22 mouse cellular contexts compared by ENCODE assay signal in genomic region chrX:78769408-78769807, GRCm38 (mm10). TPM values are rescaled to one million over a fixed set of nuclear protein-coding genes. Genes with fewer than 3 reads are reported as not detected.
"Had no signal": no experiment of that assay in that cellular context is flagged by ENCODE, and none has a peak within 500 bp of the region (broad histone marks: within the 10 kb centered on the region; RNA-seq: fewer than 3 reads in every experiment).

No protein-coding gene starts in this region.

- H3K36me3 ChIP-seq: limb, embryonic 15.5 days; liver, embryonic 12.5 days; neural tube, embryonic 15.5 days had no signal

- H3K4me2 ChIP-seq: limb, embryonic 15.5 days; liver, embryonic 12.5 days; lung, embryonic 14.5 days; neural tube, embryonic 15.5 days had no signal

- H3K4me3 ChIP-seq: limb, embryonic 15.5 days; liver, embryonic 12.5 days; myocyte; neural tube, embryonic 15.5 days had no signal

- H3K9ac ChIP-seq: limb, embryonic 15.5 days; liver, embryonic 12.5 days; lung, embryonic 14.5 days; neural tube, embryonic 15.5 days had no signal

- DNase-seq: kidney, adult 18-20 months; kidney, postnatal 14 days; left cerebral cortex, postnatal 4 days; lung, embryonic 14.5 days; midbrain, embryonic 14.5 days; right cerebral cortex, adult 18-20 months; thymus, adult 2 months; thymus, postnatal 25 days had no signal

- H3K9me3 ChIP-seq: limb, embryonic 15.5 days; liver, embryonic 12.5 days; neural tube, embryonic 15.5 days had no signal

- H3K4me1 ChIP-seq: limb, embryonic 15.5 days; liver, embryonic 12.5 days; neural tube, embryonic 15.5 days had no signal

- H3K27me3 ChIP-seq: limb, embryonic 15.5 days; liver, embryonic 12.5 days; neural tube, embryonic 15.5 days had no signal

- ATAC-seq: liver, embryonic 12.5 days had no signal

- H3K27ac ChIP-seq: limb, embryonic 15.5 days; liver, embryonic 12.5 days; neural tube, embryonic 15.5 days had no signal

RNA-seq across cellular contexts. Expression of gene Fam47c, which starts 31.8 kb away (rescaled TPM):
- total RNA-seq: layer of hippocampus, adult 8-10 months; layer of hippocampus, postnatal 14 days; left cerebral cortex, adult 18-20 months; left cerebral cortex, postnatal 10 days; left cerebral cortex, postnatal 4 days had no signal
- polyA plus RNA-seq: kidney, embryonic 14.5 days; large intestine, adult 2 months; limb, embryonic 15.5 days; liver, embryonic 12.5 days; liver, embryonic 16.5 days; lung, embryonic 14.5 days; midbrain, embryonic 14.5 days; myocyte; neural tube, embryonic 11.5 days; neural tube, embryonic 15.5 days; stomach, embryonic 14.5 days; thymus, adult 2 months; urinary bladder, adult 2 months had no signal
